Mouse (Mus musculus) MEL (cell line): ENCODE data around the gene Prr18. TPM values are rescaled to one million over a fixed set of nuclear protein-coding genes. Genes with fewer than 3 reads are reported as not detected.
"Not testable (repeated sequence)": the region's sequence is repeated elsewhere in the genome, so short reads cannot be mapped to it uniquely, and the experiment has no call there.

ENCODE experiments used
- DNase-seq: peaks from one replicate; pipeline ENCODE4 v3.0.0; 2011; ENCODE audit warnings: low read depth, low spot score
- H3K27ac ChIP-seq: 2 replicates; pipeline ENCODE4 v1.5.1; 2012; ENCODE audit warnings: low read depth, mild to moderate bottlenecking, control low read depth, low read length, moderate library complexity; ENCODE audit not compliant: control insufficient read depth
- H3K27me3 ChIP-seq, 2 experiments: fragments of 150-350 bp in 1 of 2; sonication (generic) in 1 of 2; 2 replicates each; pipeline ENCODE4 v1.6.1; 2012; ENCODE audit warnings: low read length in 2 of 2, mild to moderate bottlenecking in 2 of 2, improper control_type of control experiment in 1 of 2, moderate library complexity in 1 of 2; ENCODE audit not compliant: insufficient read depth in 2 of 2, control insufficient read depth in 1 of 2
- H3K36me3 ChIP-seq, 2 experiments: 2 replicates each; pipeline ENCODE4 v1.6.1; 2012 to 2014; ENCODE audit warnings: low read length in 2 of 2, improper control_type of control experiment in 1 of 2, inconsistent platforms in 1 of 2, mild to moderate bottlenecking in 1 of 2; ENCODE audit not compliant: insufficient read depth in 2 of 2, control insufficient read depth in 1 of 2
- H3K4me1 ChIP-seq, 2 experiments: fragments of 150-350 bp in 1 of 2; sonication (generic) in 1 of 2; 2 replicates each; pipeline ENCODE4 v1.6.1; 2012; ENCODE audit warnings: low read length in 2 of 2, improper control_type of control experiment in 1 of 2, mild to moderate bottlenecking in 1 of 2; ENCODE audit not compliant: insufficient read depth in 2 of 2, control insufficient read depth in 1 of 2
- H3K4me3 ChIP-seq, 2 experiments: fragments of 150-350 bp in 1 of 2; sonication (generic) in 1 of 2; 2 replicates each; pipeline ENCODE4 v1.5.1; 2012; ENCODE audit warnings: low read depth in 2 of 2, low read length in 2 of 2, mild to moderate bottlenecking in 2 of 2, moderate library complexity in 2 of 2, control low read depth in 1 of 2, improper control_type of control experiment in 1 of 2; ENCODE audit not compliant: control insufficient read depth in 1 of 2, insufficient read depth in 1 of 2
- H3K79me2 ChIP-seq: 2 replicates; pipeline ENCODE4 v1.6.1; 2012; ENCODE audit warnings: mild to moderate bottlenecking, low read length, moderate library complexity; ENCODE audit not compliant: control insufficient read depth, poor library complexity, insufficient read depth
- H3K9ac ChIP-seq: 2 replicates; pipeline ENCODE4 v1.6.1; 2012; ENCODE audit warnings: low read depth, mild to moderate bottlenecking, control low read depth, low read length, moderate library complexity; ENCODE audit not compliant: control insufficient read depth, poor library complexity, severe bottlenecking
- H3K9me3 ChIP-seq: fragments of 150-350 bp; sonication (generic); replicated peaks from 2 replicates; pipeline ENCODE4 v1.6.1; 2012; ENCODE audit warnings: mild to moderate bottlenecking, low read length, improper control_type of control experiment, moderate library complexity; ENCODE audit not compliant: insufficient read depth
- CHD2 ChIP-seq: IDR thresholded peaks from 2 replicates; pipeline ENCODE4 v1.6.1; 2011; ENCODE audit warnings: low read length, improper control_type of control experiment
- CTCF ChIP-seq, 3 experiments: IDR thresholded peaks in 2 of 3; conservative IDR thresholded peaks in 1 of 3; 2 replicates each; pipeline ENCODE4 v1.5.1; 2011 to 2012; ENCODE audit warnings: low read length in 3 of 3, low read depth in 2 of 3, mild to moderate bottlenecking in 2 of 3, improper control_type of control experiment in 1 of 3, inconsistent platforms in 1 of 3, mixed read lengths in 1 of 3, moderate library complexity in 1 of 3; ENCODE audit not compliant: control insufficient read depth in 1 of 3, insufficient read depth in 1 of 3, poor library complexity in 1 of 3, severe bottlenecking in 1 of 3
- EP300 ChIP-seq, 2 experiments: IDR thresholded peaks; 2 replicates each; pipeline ENCODE4 v1.6.1; 2011; ENCODE audit warnings: improper control_type of control experiment in 2 of 2, low read length in 2 of 2, low read depth in 1 of 2, mild to moderate bottlenecking in 1 of 2
- GATA1 ChIP-seq: IDR thresholded peaks from 2 replicates; pipeline ENCODE4 v1.6.1; 2011; ENCODE audit warnings: low read depth, low read length, improper control_type of control experiment
- JUND ChIP-seq: IDR thresholded peaks from 2 replicates; pipeline ENCODE4 v1.6.1; 2011; ENCODE audit warnings: low read depth, mild to moderate bottlenecking, improper control_type of control experiment, low read length
- MAFK ChIP-seq: IDR thresholded peaks from 2 replicates; pipeline ENCODE4 v1.6.1; 2011; ENCODE audit warnings: low read depth, mild to moderate bottlenecking, low read length, improper control_type of control experiment, borderline replicate concordance
- MAX ChIP-seq: IDR thresholded peaks from 2 replicates; pipeline ENCODE4 v1.6.1; 2011; ENCODE audit warnings: low read length, improper control_type of control experiment
- MAZ ChIP-seq: IDR thresholded peaks from 2 replicates; pipeline ENCODE4 v1.6.1; 2012; ENCODE audit warnings: low read depth, mild to moderate bottlenecking, inconsistent platforms, low read length, improper control_type of control experiment
- MEF2A ChIP-seq: IDR thresholded peaks from 2 replicates; pipeline ENCODE4 v1.6.1; 2014; ENCODE audit warnings: low read depth, mild to moderate bottlenecking, inconsistent platforms, low read length, improper control_type of control experiment; ENCODE audit not compliant: poor library complexity, insufficient replicate concordance, severe bottlenecking; ENCODE audit errors: extremely low read depth
- MXI1 ChIP-seq: IDR thresholded peaks from 2 replicates; pipeline ENCODE4 v1.6.1; 2011; ENCODE audit warnings: mild to moderate bottlenecking, low read depth, low read length, improper control_type of control experiment
- NELFE ChIP-seq: IDR thresholded peaks from 2 replicates; pipeline ENCODE4 v1.6.1; 2011; ENCODE audit warnings: low read depth, low read length, improper control_type of control experiment
- RAD21 ChIP-seq: IDR thresholded peaks from 2 replicates; pipeline ENCODE4 v1.6.1; 2011; ENCODE audit warnings: mild to moderate bottlenecking, low read depth, low read length, improper control_type of control experiment
- RCOR1 ChIP-seq: IDR thresholded peaks from 2 replicates; pipeline ENCODE4 v1.6.1; 2012; ENCODE audit warnings: low read depth, mild to moderate bottlenecking, inconsistent platforms, low read length, improper control_type of control experiment
- TAL1 ChIP-seq: IDR thresholded peaks from 2 replicates; pipeline ENCODE4 v1.6.1; 2012; ENCODE audit warnings: mild to moderate bottlenecking, inconsistent platforms, low read length, moderate library complexity, mixed read lengths
- UBTF ChIP-seq: IDR thresholded peaks from 2 replicates; pipeline ENCODE4 v1.6.1; 2012; ENCODE audit warnings: low read depth, mild to moderate bottlenecking, inconsistent platforms, low read length, improper control_type of control experiment, moderate library complexity, borderline replicate concordance; ENCODE audit not compliant: insufficient read depth
- ZC3H11A ChIP-seq: IDR thresholded peaks from 2 replicates; pipeline ENCODE4 v1.6.1; 2012; ENCODE audit warnings: low read depth, mild to moderate bottlenecking, inconsistent platforms, low read length, improper control_type of control experiment
- ZKSCAN1 ChIP-seq: IDR thresholded peaks from 2 replicates; pipeline ENCODE4 v1.6.1; 2012; ENCODE audit warnings: low read depth, mild to moderate bottlenecking, inconsistent platforms, low read length, improper control_type of control experiment, moderate library complexity
- ZMIZ1 ChIP-seq: IDR thresholded peaks from 2 replicates; pipeline ENCODE4 v1.6.1; 2012; ENCODE audit warnings: low read depth, mild to moderate bottlenecking, inconsistent platforms, low read length, improper control_type of control experiment, moderate library complexity
- ZNF384 ChIP-seq: IDR thresholded peaks from 2 replicates; pipeline ENCODE4 v1.6.1; 2012; ENCODE audit warnings: low read depth, mild to moderate bottlenecking, inconsistent platforms, low read length, improper control_type of control experiment
- polyA plus RNA-seq, 2 experiments: library from polyadenylated mRNA; stranded (reverse) in 1 of 2; unstranded in 1 of 2; fragments of >175 nt in 1 of 2; fragments of >200 nt in 1 of 2; gene quantifications; 2 replicates each; pipeline versions ENCODE4 v1.2.1 to v1.2.4; 2012; ENCODE audit warnings: low replicate concordance in 2 of 2, low read depth in 1 of 2; ENCODE audit not compliant: insufficient read length in 2 of 2, insufficient read depth in 1 of 2, missing spikeins in 1 of 2
- total RNA-seq: library from RNA; depleted of rRNA; stranded (reverse); fragments of 300-350 nt; gene quantifications from 2 replicates; pipeline ENCODE4 v1.2.3, GENCODE M21; 2012; rRNA removed

The Prr18 gene
- total RNA-seq (0.03 and 0.04 TPM in 2 replicates), polyA plus RNA-seq (under 1 TPM in 1 of 2 experiments, not detected in 1; 0.10 TPM)

DNA sequence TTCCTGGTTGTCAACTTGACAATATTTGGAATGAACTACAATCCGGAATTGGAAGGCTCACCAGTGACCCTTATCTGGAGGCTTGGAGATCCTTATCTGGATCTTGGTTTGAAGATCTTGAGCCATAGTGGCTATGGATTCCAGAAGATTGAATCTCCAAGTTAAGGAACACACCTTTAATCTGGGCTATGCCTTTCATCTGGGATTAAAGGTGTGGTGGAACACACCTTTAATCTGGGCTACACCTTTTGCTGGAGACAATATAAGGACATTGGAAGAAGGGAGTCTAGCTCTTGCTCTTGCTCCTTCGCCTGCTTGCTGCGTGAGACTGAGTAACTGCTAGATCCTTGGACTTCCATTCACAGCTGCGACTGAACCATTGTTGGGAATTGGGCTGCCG is at the start of gene Prr18:
Gene Prr18, plus strand, starts transcription at position 301 of the 400 bp plus-strand sequence.
- H3K9ac ChIP-seq, H3K9me3 ChIP-seq, H3K79me2 ChIP-seq, H3K27ac ChIP-seq, DNase-seq, H3K4me1 ChIP-seq, H3K36me3 ChIP-seq, H3K4me3 ChIP-seq, H3K27me3 ChIP-seq: not testable (repeated sequence)

DNA sequence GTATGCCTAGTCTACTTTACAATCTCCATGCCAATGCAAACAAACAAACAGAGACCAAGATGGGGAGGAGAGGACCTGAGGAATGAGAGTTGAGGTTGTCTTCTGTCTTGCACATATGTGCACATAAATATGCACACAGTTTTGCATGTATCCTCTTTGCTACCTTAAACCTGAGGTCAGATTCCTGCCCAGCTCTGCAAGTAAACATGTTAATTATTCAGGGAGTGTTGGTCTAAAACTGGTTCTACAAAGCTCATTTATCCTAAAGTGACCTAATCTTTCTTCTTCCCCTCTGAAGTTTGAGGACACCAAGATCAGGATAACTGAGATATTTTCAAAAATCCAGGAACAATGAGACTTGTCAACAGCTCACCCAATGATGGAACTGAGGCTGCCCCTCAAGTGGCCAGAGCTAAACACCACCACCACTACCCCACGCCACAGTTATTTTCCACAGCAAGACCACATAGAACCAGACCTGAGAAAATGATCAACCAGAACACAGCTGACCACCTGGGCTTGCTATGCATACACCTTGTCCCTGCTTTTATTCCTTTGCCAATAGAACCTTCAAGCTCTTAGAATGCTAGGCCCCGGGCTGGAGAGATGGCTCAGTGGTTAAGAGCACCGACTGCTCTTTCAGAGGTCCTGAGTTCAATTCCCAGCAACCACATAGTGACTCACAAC is 47.1 kb upstream of the Prr18 start:
- DNase-seq: no peak
- Histone ChIP-seq H3K27ac (no peak overlapping the region), H3K4me3 (no peak overlapping the region), H3K79me2 (peaks cover 13% of the 10 kb centered on the region), H3K27me3 (no peaks in the 10 kb centered on the region), H3K9me3 (no peaks in the 10 kb centered on the region), H3K9ac (no peak overlapping the region), H3K4me1 (peaks cover 1 to 4% of the 10 kb centered on the region in 2 experiments; a peak in 2 of 4 replicates), H3K36me3 (peaks cover 1 to 5% of the 10 kb centered on the region in 2 experiments; a peak in 2 of 4 replicates)
- no peak for TF ChIP-seq JUND
- no peak for TF ChIP-seq UBTF
- no peak for TF ChIP-seq MAFK
- no peak for TF ChIP-seq NELFE
- no peak for TF ChIP-seq ZMIZ1
- no peak for TF ChIP-seq RAD21
- no peak for TF ChIP-seq GATA1
- no peak for TF ChIP-seq CTCF (IDR thresholded peaks at IDR 0.05 in 2 of 3, conservative IDR thresholded peaks at IDR 0.05 in 1 of 3; ENCODE audit: control insufficient read depth in 1 of 3, insufficient read depth in 1 of 3, low read depth in 2 of 3, low read length in 3 of 3, poor library complexity in 1 of 3, severe bottlenecking in 1 of 3)
- TF ChIP-seq ZNF384: no peak
- TF ChIP-seq MEF2A: no peak
- TF ChIP-seq TAL1: no peak

DNA sequence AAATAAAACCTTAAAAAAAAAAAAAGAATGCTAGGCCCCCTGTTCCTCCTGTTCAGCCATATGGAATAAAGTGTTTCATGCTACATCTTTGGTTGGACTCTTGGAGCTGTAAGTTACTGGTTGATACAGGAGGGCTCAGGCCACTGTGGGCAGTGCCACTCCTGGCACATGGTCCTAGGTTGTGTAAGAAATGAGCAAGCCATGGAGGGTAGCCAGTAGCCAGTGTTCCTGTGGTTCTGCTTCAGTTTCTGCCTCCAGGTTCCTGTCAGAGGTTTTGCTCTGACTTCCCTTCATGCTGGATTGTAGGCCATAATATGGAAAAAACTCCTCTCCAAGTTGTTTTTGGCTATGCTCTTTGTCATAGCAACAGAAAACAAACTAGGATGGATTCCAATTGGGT is 46.5 kb upstream of the Prr18 start:
- Histone ChIP-seq H3K9ac (no peak overlapping the region), H3K27me3 (no peaks in the 10 kb centered on the region), H3K36me3 (peaks cover under 1 to 1% of the 10 kb centered on the region in 2 experiments; a peak in 1 of 4 replicates), H3K27ac (no peak overlapping the region), H3K4me3 (no peak overlapping the region), H3K9me3 (no peaks in the 10 kb centered on the region), H3K79me2 (peaks cover 12% of the 10 kb centered on the region), H3K4me1 (peaks cover 0 to 4% of the 10 kb centered on the region in 2 experiments; a peak in 1 of 4 replicates)
- TF ChIP-seq MXI1: no peak
- TF ChIP-seq ZC3H11A: no peak
- TF ChIP-seq MAX: no peak
- TF ChIP-seq GATA1: no peak
- TF ChIP-seq MAZ: no peak
- no peak for TF ChIP-seq ZKSCAN1
- no peak for TF ChIP-seq EP300 (IDR thresholded peaks at IDR 0.05; ENCODE audit: low read depth in 1 of 2, low read length in 2 of 2)
- TF ChIP-seq CHD2: no peak
- TF ChIP-seq TAL1: no peak
- TF ChIP-seq RCOR1: no peak
- no peak for DNase-seq
